Mouse (Mus musculus): ENCODE measurements around the gene Rpl31.

The Rpl31 gene

GRCm38 (mm10) chr1:39367601-39368266, at the start of gene Rpl31:
Gene Rpl31 (plus strand): TSS chr1:39367842.
- DNase-seq (ENCODE audit: low read depth): peak; percentile 96

- DNase-seq (ENCODE audit: low read depth): no peak
Observed at GRCm38 (mm10) chr1:39317935-39318334, 49.7 kb upstream of the Rpl31 start.

- DNase-seq (ENCODE audit: low read depth): no peak
Observed at GRCm38 (mm10) chr1:39318870-39319269, 48.8 kb upstream of the Rpl31 start.

GRCm38 (mm10) chr1:39321954-39322353, 45.7 kb upstream of the Rpl31 start:
- DNase-seq (ENCODE audit: low read depth): no peak

GRCm38 (mm10) chr1:39325228-39325627, 42.4 kb upstream of the Rpl31 start:
- DNase-seq (ENCODE audit: low read depth): no peak

GRCm38 (mm10) chr1:39327546-39327945, 40.1 kb upstream of the Rpl31 start:
- DNase-seq (ENCODE audit: low read depth): no peak

- no peak for DNase-seq (ENCODE audit: low read depth)
Observed at GRCm38 (mm10) chr1:39330857-39331594, 36.6 kb upstream of the Rpl31 start.

- DNase-seq (ENCODE audit: low read depth): no peak
Observed at GRCm38 (mm10) chr1:39332456-39332855, 35.2 kb upstream of the Rpl31 start.

- no peak for DNase-seq (ENCODE audit: low read depth)
Observed at GRCm38 (mm10) chr1:39335561-39336196, 32.0 kb upstream of the Rpl31 start.

GRCm38 (mm10) chr1:39336788-39337187, 30.9 kb upstream of the Rpl31 start:
- no peak for DNase-seq (ENCODE audit: low read depth)

- DNase-seq (ENCODE audit: low read depth): no peak
Observed at GRCm38 (mm10) chr1:39338831-39339230, 28.8 kb upstream of the Rpl31 start.

GRCm38 (mm10) chr1:39339455-39339854, 28.2 kb upstream of the Rpl31 start:
- DNase-seq (ENCODE audit: low read depth): no peak

- DNase-seq (ENCODE audit: low read depth): no peak
Observed at GRCm38 (mm10) chr1:39340156-39340555, 27.5 kb upstream of the Rpl31 start.

GRCm38 (mm10) chr1:39340647-39341046, 27.0 kb upstream of the Rpl31 start:
- DNase-seq (ENCODE audit: low read depth): peak; percentile 56

GRCm38 (mm10) chr1:39341807-39342206, 25.8 kb upstream of the Rpl31 start:
- no peak for DNase-seq (ENCODE audit: low read depth)

- DNase-seq (ENCODE audit: low read depth): no peak
Observed at GRCm38 (mm10) chr1:39343242-39343641, 24.4 kb upstream of the Rpl31 start.

- no peak for DNase-seq (ENCODE audit: low read depth)
Observed at GRCm38 (mm10) chr1:39344981-39345600, 22.6 kb upstream of the Rpl31 start.

- no peak for DNase-seq (ENCODE audit: low read depth)
Observed at GRCm38 (mm10) chr1:39349001-39349400, 18.6 kb upstream of the Rpl31 start.

- DNase-seq (ENCODE audit: low read depth): no peak
Observed at GRCm38 (mm10) chr1:39349427-39349826, 18.2 kb upstream of the Rpl31 start.

- no peak for DNase-seq (ENCODE audit: low read depth)
Observed at GRCm38 (mm10) chr1:39361754-39362514, 5.7 kb upstream of the Rpl31 start.

GRCm38 (mm10) chr1:39362515-39362893, 5.1 kb upstream of the Rpl31 start:
- DNase-seq (ENCODE audit: low read depth): no peak

GRCm38 (mm10) chr1:39365562-39365961, 2.1 kb upstream of the Rpl31 start:
- no peak for DNase-seq (ENCODE audit: low read depth)

Data from 416B (cell line).